Mouse (Mus musculus) liver, adult 2 months (tissue): Measurements from ENCODE around the gene Whamm.

Experiments used
- CTCF ChIP-seq: fragments of 200-500 bp; IDR thresholded peaks from 2 replicates; pipeline ENCODE4 v1.5.1; 2011; ENCODE audit warnings: low read depth, low read length, control low read depth
- POLR2A ChIP-seq: fragments of 200-500 bp; IDR thresholded peaks from 2 replicates; pipeline ENCODE4 v1.6.1; 2011; ENCODE audit warnings: low read length, control low read depth; ENCODE audit not compliant: insufficient read depth; ENCODE audit errors: extremely low read depth

DNA sequence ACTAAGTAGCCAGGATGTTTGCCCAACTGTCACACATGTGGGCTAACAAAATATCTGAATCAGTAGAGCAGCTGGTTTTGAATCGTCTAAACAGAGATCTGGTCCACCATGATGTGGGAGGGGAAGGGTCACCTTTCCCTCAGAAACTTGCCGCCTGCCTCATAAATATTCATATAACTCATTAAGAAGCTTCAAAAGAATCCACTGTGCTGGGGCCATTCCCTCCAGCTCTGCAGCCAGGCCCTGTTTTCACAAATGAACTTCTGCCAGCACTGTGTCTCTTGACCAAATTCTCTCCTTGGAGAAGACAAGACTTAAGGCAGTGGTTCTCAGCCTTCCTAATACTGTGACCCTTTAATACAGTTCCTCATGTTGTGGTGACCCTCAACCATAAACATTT, 31.5 kb upstream of the Whamm start:
- TF ChIP-seq POLR2A (no peak), CTCF (no peak)
